Mouse (Mus musculus) liver, postnatal 0 days (tissue): ENCODE results near the gene Npc1l1. TPM values are rescaled to one million over a fixed set of nuclear protein-coding genes. Genes with fewer than 3 reads are reported as not detected.

ENCODE experiments used
- ATAC-seq: fragments of 200-750 bp; cut with Nextera tagmentation; 2 replicates; pipeline ENCODE4 v1.8.0; 2017; ENCODE audit warnings: mild to moderate bottlenecking, moderate library complexity
- DNase-seq: peaks from one replicate; pipeline ENCODE4 v3.0.0-alpha.2; 2016
- H3K27ac ChIP-seq: fragments of 300-500 bp; sonication (generic); 2 replicates; pipeline ENCODE4 v1.5.1; 2014; ENCODE audit warnings: antibody characterized with exemption, moderate library complexity, mild to moderate bottlenecking, low read depth
- H3K27me3 ChIP-seq: fragments of 300-500 bp; sonication (generic); 2 replicates; pipeline ENCODE4 v1.6.1; 2014; ENCODE audit warnings: low read length, control low read depth, mixed read lengths; ENCODE audit not compliant: insufficient read depth
- H3K36me3 ChIP-seq: fragments of 300-500 bp; sonication (generic); replicated peaks from 2 replicates; pipeline ENCODE4 v1.6.1; 2014; ENCODE audit warnings: mild to moderate bottlenecking, control low read depth, low read length, moderate library complexity, mixed read lengths; ENCODE audit not compliant: insufficient read depth
- H3K4me1 ChIP-seq: fragments of 300-500 bp; sonication (generic); 2 replicates; pipeline ENCODE4 v1.6.1; 2014; ENCODE audit warnings: antibody characterized with exemption, mild to moderate bottlenecking, control low read depth; ENCODE audit not compliant: insufficient read depth
- H3K4me2 ChIP-seq: fragments of 300-500 bp; sonication (generic); 2 replicates; pipeline ENCODE4 v1.6.1; 2014; ENCODE audit warnings: low read depth, mild to moderate bottlenecking, low read length, moderate library complexity, mixed read lengths
- H3K4me3 ChIP-seq: fragments of 300-500 bp; sonication (generic); 2 replicates; pipeline ENCODE4 v1.5.1; 2014; ENCODE audit warnings: low read depth, low read length
- H3K9ac ChIP-seq: fragments of 300-500 bp; sonication (generic); replicated peaks from 2 replicates; pipeline ENCODE4 v1.6.1; 2014; ENCODE audit warnings: mild to moderate bottlenecking, moderate library complexity
- H3K9me3 ChIP-seq: fragments of 300-500 bp; sonication (generic); 2 replicates; pipeline ENCODE4 v1.6.1; 2016; ENCODE audit warnings: mild to moderate bottlenecking, control low read depth, low read length, mixed read lengths
- CTCF ChIP-seq: sonication (generic); IDR thresholded peaks from 2 replicates; pipeline ENCODE4 v1.5.1; 2016; ENCODE audit warnings: antibody characterized with exemption, low read depth
- EP300 ChIP-seq: IDR thresholded peaks from 2 replicates; pipeline ENCODE4 v1.6.1; 2016; ENCODE audit warnings: antibody characterized with exemption, low read depth, mild to moderate bottlenecking
- WGBS: fragments of 180-500 bp; shearing (Covaris S2); extraction: QIAGEN DNeasy Blood & Tissue Kit; methylation state at CpG from one replicate; pipeline ENCODE4 v1.1.7; 2014; ENCODE audit not compliant: insufficient replicate concordance; 5-methylcytosine and 5-hydroxymethylcytosine counted together
- polyA plus RNA-seq: library from polyadenylated mRNA; unstranded; fragments of >200 nt; fragmentation: Nextera tagmentation; extraction: Ambion mirVana; gene quantifications from 2 replicates; pipeline ENCODE4 v1.2.1, GENCODE M21; 2015

The Npc1l1 gene
- polyA plus RNA-seq, result not detected in 2 replicates

- no peak for ATAC-seq
- 61% methylated on average over 7 of the region's 7 CpGs for WGBS
- H3K4me1 ChIP-seq, result no peaks in the 10 kb centered on the region
- TF ChIP-seq EP300 (no peak), CTCF (no peak)
- DNase-seq, result no peak
- H3K4me2 ChIP-seq, result no peak within 1 kb of the TSS
- H3K4me3 ChIP-seq, result no peak within 1 kb of the TSS
- no peaks in the 10 kb centered on the region for H3K36me3 ChIP-seq
- peaks cover 2% of the 10 kb centered on the region; the same call in 1 of the 2 replicates for H3K9me3 ChIP-seq
- no peak within 1 kb of the TSS for H3K27ac ChIP-seq
- no peaks in the 10 kb centered on the region for H3K27me3 ChIP-seq
- H3K9ac ChIP-seq, result no peak within 1 kb of the TSS
Measured at GRCm38 (mm10) chr11:6230012-6230411, at the start of gene Npc1l1. Gene Npc1l1 (minus strand): TSS chr11:6230143.

- Histone ChIP-seq H3K9ac (no peak overlapping the region), H3K36me3 (peaks cover under 1% of the 10 kb centered on the region; the same call in 1 of the 2 replicates), H3K27ac (no peak overlapping the region), H3K4me1 (peaks cover 17% of the 10 kb centered on the region), H3K27me3 (no peaks in the 10 kb centered on the region), H3K4me2 (no peak overlapping the region), H3K4me3 (no peak overlapping the region), H3K9me3 (no peaks in the 10 kb centered on the region)
- ATAC-seq (no peak), DNase-seq (no peak)
- TF ChIP-seq CTCF (no peak), EP300 (no peak)
- 78% methylated on average over 3 of the region's 3 CpGs for WGBS
Measured at GRCm38 (mm10) chr11:6276466-6276865, 46.5 kb upstream of the Npc1l1 start.

DNA sequence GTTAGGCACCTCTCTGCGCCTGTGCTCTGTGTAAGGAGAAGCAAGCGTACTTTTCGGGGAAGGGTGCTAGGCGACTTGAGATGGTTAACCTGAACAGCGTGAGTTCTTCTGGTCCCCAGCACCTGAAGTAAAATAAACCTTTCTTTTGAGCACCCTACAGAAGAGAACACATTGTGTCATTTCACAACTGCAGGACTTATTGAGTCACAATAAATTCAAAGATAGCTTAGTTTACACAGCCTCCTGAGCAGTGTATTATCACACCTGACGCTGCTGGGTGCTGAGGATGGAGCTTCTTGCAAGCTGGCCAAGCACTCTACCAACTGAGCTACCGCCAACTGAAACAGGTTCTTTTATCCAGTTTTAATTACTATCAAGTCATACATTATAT, 45.1 kb upstream of the Npc1l1 start:
- Histone ChIP-seq H3K4me1 (peaks cover 17% of the 10 kb centered on the region), H3K36me3 (peaks cover 8% of the 10 kb centered on the region; the same call in 1 of the 2 replicates), H3K9me3 (no peaks in the 10 kb centered on the region), H3K4me2 (peak overlapping the region; percentile 99), H3K4me3 (peak overlapping the region; percentile 91), H3K9ac (peak overlapping the region; percentile 90), H3K27me3 (no peaks in the 10 kb centered on the region), H3K27ac (peak overlapping the region; percentile 76)
- DNase-seq, result no peak
- WGBS, result 32% methylated on average over 7 of the region's 7 CpGs
- TF ChIP-seq EP300 (no peak), CTCF (no peak)
- ATAC-seq, result peak; percentile 47

DNA sequence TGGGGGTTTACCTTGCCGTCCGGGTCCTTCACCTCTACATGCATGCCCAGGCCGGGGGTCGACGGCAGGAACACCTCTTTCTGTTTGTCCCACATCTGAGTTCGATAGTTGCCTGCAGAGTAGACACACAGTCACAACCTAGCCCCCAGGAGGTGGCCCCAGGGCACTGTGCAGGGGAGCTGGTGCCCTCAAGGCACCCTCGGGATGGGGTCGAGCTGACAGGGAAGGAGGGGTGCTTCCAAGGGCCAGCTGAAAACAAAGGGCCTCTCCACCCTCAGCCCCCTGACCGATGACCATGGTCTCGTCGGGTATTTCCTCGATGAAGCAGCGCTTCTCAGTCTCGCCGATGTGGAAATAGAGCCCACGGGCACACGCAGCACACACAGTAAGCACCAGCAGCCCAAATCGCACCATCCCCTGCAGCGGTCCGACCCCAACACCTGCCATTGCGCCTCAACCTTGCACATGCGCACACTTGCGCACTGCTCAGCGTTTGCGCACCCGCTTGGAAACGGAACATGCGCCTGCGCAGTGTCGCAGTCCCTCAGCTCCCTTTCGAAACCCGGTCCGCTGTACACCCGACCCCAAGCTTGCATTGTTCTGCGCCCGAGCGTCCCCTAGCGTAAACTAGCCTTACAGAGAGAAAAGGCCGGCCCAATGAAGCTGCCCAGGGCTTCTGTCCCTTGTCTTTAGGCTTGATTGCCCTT, 44.6 kb upstream of the Npc1l1 start, which contains the start of gene Tmed4:
Tmed4 (minus strand) TSS at position 484 of the 707 bp plus-strand sequence.
- H3K36me3 ChIP-seq, result peaks cover 8% of the 10 kb centered on the region; the same call in 1 of the 2 replicates
- WGBS, result under 1% methylated on average over 39 of the region's 39 CpGs

GRCm38 (mm10) chr11:6273607-6274006, 43.7 kb upstream of the Npc1l1 start:
- ATAC-seq (no peak), DNase-seq (peak; percentile 29)
- Histone ChIP-seq H3K4me1 (peaks cover 17% of the 10 kb centered on the region), H3K4me3 (peak overlapping the region; percentile 91), H3K9me3 (no peaks in the 10 kb centered on the region), H3K9ac (peak overlapping the region; percentile 90), H3K4me2 (peak overlapping the region; percentile 99), H3K36me3 (peaks cover 8% of the 10 kb centered on the region; the same call in 1 of the 2 replicates), H3K27ac (peak overlapping the region; percentile 76), H3K27me3 (no peaks in the 10 kb centered on the region)
- 23% methylated on average over 11 of the region's 11 CpGs for WGBS
- TF ChIP-seq EP300, result no peak
- TF ChIP-seq CTCF, result no peak

More for the DNA sequence above, 44.6 kb upstream of the Npc1l1 start, which contains the start of gene Tmed4:
- ATAC-seq (peak; percentile 93), DNase-seq (peak; percentile 95)
- peaks cover 17% of the 10 kb centered on the region for H3K4me1 ChIP-seq
- H3K27ac ChIP-seq, result peak within 1 kb of the TSS; percentile 76
- H3K4me3 ChIP-seq, result peak within 1 kb of the TSS; percentile 91
- no peaks in the 10 kb centered on the region for H3K27me3 ChIP-seq
- TF ChIP-seq EP300, result no peak
- TF ChIP-seq CTCF, result peak; percentile 91
- H3K9me3 ChIP-seq, result no peaks in the 10 kb centered on the region
- peak within 1 kb of the TSS; percentile 90 for H3K9ac ChIP-seq
- H3K4me2 ChIP-seq, result peak within 1 kb of the TSS; percentile 99

DNA sequence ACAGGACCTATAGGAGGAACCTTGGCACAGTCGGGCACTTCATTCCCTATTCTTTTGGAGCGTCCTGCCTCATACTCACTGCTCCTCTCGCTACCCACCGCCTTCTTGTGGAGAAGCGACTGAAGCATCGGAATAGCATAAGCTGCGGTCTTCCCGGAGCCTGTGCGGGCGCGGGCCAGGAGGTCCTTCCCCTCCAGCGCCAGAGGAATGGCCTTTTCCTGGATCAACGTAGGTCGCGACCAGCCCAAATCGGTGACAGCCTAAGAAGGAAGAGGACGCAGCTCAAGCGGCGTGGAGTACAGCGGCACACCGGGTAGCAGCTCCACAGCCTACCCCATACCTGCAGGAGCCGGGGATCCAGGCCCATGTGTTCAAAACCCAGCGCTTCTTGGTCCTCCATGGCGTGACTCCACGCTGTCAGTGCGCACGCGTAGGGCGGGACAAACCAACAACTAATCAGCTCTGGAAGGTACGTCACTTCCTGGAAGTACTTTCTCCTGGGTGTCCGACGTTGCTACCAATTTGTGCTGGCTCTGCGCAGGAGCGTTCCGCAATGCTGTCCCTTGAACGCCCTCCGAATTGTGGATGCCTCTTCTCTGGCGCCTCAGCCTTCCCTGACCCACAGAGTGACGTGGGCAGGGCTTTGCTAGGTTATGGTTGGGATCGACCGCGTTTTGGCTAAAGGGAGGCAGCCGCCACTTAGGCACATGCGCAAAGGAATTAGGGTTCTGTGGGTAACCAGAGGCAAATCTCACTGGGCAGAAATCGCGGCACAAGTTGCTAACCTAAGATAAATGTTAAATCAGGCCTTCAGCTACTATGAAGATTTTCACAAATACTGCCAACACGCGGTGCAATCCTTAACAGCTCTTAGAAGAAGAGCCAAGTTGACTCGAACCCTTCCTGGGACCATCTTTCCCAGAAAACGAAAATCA, 37.6 kb upstream of the Npc1l1 start, which contains the start of gene Ddx56:
Ddx56 (minus strand) TSS at position 453 of the 935 bp plus-strand sequence.
- Histone ChIP-seq H3K27me3 (no peaks in the 10 kb centered on the region), H3K36me3 (peaks cover 36% of the 10 kb centered on the region), H3K4me2 (peak within 1 kb of the TSS; percentile 94), H3K27ac (peak within 1 kb of the TSS; percentile 93), H3K9me3 (no peaks in the 10 kb centered on the region), H3K4me1 (peaks cover 9% of the 10 kb centered on the region), H3K9ac (peak within 1 kb of the TSS; percentile 94), H3K4me3 (peak within 1 kb of the TSS; percentile 92)
- TF ChIP-seq EP300 (peak; percentile 45; the same call in 1 of the 2 replicates), CTCF (no peak)
- ATAC-seq (peak; percentile 99), DNase-seq (peak; percentile 93)
- 3% methylated on average over 50 of the region's 50 CpGs for WGBS
